Mouse (Mus musculus) T-helper 2 cell (primary cell): ENCODE results near the gene Agtr1b.

Experiments
- in situ Hi-C: fragments of 300-600 bp; cut with MboI, MseI; formaldehyde crosslinking; loops from one replicate; pipeline ENCODE4 v1.15.1; 2025; ENCODE audit warnings: high pct_unique_total_duplicates

The Agtr1b gene

GRCm38 (mm10) chr3:20366558-20367522 is at the start of gene Agtr1b:
Gene Agtr1b, minus strand, starts transcription at chr3:20367177.
- in situ Hi-C loops = no loop called here

DNA sequence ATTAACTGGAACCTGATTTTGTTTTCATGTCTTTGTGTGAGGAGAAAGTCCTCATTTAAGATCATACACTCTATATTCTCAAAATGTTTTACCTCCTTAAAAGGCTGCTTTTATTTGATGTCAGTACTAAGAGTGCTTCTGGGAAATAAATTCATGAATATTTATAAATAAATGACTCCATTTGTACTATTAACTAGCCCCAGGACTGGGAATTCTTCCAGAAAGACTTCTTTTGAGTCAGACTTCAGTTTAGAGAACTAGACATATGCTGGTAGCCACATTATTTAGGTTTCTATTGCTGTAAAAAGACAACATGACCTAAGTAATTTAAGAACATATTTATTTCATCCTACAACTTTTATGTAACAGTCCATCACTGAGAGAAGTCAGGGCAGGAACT is 13.4 kb downstream of the Agtr1b start:
- in situ Hi-C loops = loop anchor here (10.0 kb wide), 1 partner anchor 171 kb away; no protein-coding TSS in a partner anchor

GRCm38 (mm10) chr3:20348206-20348605 is 18.8 kb downstream of the Agtr1b start:
- in situ Hi-C loops = no loop called here

- in situ Hi-C loops = no loop called here
Observed at GRCm38 (mm10) chr3:20340402-20340801, 26.6 kb downstream of the Agtr1b start.

DNA sequence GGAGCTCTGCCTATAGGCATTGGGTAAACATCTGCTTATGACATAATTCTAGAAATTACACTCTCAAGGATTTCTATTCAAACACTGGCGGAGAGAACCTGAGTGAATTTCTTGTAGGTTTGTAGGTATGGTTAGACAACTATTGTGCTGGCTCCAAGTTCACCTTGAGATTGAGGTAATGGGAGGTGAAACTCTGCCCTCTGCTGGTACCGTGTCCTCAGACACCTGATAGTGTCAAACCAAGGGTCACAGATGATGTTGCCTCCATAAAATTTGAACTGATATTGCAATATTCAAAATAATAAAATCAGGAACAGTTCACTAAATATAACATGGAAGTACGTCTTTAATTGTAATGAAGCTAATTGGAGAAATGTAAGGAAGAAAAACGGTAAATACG is 32.3 kb downstream of the Agtr1b start:
- in situ Hi-C loops = no loop called here

DNA sequence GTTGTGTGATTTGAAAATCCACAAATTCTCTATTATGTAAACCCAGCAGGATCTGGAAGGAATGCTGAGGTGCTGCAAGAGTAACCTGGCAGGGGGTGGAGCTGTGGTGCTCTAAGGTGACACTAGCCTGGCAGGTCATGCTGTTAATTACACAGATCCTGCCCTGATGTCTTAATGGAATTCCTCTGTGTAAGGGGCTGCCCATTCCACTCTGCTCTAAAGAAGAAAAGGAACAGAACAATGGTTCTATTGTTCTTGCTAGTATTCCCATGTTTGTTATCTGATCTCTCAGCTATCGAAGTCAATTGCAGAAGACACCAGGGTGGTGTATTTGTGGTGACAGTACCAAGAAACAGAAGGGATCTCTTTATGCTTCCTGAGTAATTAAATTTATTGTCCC is 49.7 kb downstream of the Agtr1b start:
- in situ Hi-C loops = no loop called here

DNA sequence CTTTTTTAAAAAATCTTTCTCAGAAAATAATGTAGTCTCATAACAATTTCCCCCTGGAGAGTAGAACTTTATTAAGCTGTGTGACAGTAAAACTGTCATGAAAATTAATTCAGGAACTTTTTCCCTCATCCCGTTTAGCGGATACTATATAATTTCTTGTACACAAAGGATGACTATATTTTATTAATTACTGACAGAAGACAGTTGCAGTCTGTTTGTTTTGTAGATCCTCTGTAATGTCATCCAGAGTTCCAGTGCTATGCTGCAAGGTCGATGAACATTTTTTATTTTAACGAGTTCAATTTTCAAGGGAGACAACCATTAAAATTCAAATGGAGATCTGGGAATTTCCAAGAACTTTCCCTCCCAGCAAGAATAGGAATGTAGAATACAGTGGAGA is 57.8 kb downstream of the Agtr1b start:
- in situ Hi-C loops = no loop called here

DNA sequence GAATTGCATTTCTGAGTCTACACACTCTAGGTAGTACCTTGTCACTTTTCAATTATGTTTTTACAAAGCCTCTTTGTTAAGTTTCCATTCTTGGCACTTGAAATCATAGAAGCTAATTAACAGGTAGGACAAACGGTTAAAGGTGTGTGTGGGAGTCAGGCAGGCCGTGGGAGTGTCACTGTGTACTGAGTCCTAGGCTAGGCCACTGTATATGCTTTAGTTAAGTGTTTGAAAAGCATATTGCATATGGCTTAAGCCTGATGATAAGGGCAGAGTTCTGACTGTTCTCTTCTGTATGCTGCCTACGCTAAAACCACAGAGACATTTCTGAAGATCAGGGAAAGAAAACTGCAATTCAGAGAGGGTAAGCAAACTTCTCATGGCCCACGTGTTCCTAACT is 59.7 kb downstream of the Agtr1b start:
- in situ Hi-C loops = no loop called here

DNA sequence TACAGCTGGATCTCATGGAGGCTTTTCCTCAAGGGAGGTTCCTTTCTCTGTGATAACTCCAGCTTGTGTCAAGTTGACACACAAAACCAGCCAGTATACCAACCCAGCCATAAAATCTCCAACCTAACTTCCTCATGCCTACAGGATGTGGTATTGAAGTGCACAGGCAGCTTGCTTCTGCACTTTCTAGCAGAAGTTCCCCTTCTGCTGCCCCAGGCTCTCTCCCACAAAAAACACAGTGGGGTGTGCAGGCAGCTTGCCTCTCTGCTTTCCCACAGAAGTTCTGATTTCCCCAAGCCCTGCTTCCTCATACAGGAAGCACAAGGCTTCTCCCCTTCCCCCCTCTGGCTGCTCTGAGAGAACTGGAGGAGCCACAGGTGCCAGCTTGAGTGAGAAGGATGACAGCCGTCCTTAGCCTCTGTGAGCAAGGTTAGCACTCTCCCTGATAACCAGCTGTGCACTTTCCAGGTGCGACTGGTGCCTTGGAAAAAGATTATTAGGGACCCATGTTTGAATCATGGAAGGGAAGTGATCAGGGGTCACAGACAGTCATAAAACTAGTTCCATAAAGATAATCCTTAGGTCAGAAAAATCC is 62.1 kb downstream of the Agtr1b start:
- in situ Hi-C loops = no loop called here

DNA sequence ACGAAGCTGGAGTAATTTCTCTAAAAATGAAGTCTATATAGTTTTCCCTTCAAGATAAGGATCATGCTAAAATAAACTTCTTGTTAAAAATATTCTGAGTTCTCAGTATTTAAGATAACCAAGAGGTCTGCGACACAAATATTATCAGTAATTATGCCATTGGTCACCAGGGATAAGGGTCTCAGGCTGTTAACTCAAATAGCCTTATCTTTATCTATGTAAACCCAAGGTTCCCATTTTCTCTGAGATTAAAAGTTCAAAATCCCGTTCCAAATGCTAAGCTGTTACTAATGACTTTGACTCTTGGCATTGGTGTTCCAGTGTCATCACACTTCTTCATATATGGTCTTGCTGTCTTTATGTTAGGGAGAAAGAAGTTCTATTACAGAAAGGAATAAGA is 71.4 kb downstream of the Agtr1b start:
- in situ Hi-C loops = no loop called here

DNA sequence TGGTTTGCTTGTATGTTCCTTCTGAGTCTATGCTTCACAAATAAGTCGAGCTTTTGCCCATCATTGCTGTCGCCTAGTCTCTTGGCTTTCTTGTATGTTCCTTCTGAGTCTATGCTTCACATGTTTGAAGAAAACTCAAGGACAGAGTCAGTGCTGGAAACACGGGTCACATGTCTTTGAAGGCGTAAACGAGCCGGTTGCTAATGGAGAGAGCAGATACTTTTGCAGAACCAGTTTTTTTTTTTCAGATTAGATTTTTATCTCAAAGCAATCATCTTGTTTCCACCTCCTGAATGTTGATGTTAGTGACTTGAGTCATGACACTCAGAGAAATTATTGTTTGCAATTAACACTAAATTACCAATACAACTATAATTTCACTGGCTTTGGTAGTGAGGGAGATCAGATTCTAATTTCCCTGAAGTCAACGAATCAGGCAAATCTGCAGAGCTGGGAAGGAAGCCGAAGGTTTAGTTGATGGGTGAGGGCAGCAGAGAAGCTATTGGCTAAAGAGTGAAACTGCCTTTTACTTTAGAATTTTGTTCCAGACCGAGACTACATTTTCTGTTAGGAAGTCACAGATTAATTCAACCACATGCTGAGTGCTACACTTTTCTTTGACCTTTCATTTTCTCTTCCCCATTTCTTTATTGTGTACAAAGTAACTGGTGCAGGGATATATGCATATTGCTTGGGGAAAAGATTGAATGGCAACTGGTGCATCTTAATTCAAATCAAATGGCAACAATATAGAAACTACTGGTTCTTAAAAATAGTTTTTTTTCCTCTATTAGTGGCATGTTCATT is 72.2 kb downstream of the Agtr1b start:
- in situ Hi-C loops = no loop called here

DNA sequence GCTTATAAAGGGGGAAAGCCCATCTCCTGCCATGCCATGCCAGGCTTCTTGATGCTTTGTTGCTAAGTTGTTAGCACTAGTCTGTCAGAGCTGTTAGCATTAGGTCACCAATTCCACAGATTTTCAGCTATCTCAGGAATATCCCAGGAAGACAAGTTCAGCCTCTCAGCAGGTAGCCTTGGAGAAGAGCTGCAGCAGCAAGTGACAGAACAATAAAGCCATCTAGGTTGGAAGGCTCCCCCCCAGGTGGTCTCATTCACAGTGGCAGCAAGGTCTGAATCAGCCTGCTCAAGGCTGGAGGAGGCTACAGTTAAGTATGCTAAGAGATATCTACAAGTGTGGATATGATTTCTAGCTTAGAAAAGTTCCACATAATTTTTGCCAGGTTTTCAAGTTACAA is 75.6 kb downstream of the Agtr1b start:
- in situ Hi-C loops = no loop called here

- in situ Hi-C loops = no loop called here
Observed at GRCm38 (mm10) chr3:20288761-20289160, 78.2 kb downstream of the Agtr1b start.

DNA sequence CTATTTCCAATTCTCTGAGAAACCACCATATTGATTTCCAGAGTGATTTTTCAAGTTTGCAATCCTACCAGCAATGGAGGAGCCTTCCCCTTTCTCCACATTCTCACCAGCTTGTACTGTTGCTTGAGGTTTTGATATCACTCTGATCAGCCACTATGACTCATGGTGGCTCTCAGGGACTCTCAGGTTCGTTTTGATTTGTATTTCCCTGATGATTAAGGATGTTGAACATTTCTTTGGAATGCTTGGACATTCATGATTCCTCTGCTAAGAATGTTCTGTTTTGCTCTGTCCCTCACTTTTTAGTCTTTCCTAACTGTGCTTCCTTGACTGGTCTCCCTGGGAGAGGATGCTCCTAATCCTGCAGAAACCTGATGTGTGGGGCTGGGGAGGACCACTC is 85.2 kb downstream of the Agtr1b start:
- in situ Hi-C loops = no loop called here

DNA sequence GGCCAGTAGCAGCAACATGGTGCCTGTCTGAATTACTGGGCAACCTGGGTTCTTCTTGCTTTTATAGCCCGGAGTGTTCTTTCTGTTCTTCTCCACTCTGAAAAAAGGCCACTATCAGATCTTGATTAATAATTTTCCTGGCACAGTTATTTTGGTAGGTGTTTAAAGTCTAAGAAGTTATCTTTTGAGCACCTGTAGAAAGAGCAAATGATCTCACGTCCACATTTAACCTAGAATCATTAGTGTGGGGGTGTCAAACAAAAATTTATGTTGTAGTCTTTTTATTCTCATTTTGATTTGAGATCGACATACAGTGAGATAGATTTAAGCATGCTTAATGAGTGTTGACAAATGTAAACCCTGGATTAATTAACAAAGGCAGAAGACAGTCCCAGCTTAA is 91.3 kb downstream of the Agtr1b start, which contains the start of gene Cpb1:
TSS of gene Cpb1 (minus strand) at position 101 of the 400 bp plus-strand sequence.
- in situ Hi-C loops = no loop called here
